Comparison of ENCODE assay signal across 8 mouse cellular contexts in the genomic region with DNA sequence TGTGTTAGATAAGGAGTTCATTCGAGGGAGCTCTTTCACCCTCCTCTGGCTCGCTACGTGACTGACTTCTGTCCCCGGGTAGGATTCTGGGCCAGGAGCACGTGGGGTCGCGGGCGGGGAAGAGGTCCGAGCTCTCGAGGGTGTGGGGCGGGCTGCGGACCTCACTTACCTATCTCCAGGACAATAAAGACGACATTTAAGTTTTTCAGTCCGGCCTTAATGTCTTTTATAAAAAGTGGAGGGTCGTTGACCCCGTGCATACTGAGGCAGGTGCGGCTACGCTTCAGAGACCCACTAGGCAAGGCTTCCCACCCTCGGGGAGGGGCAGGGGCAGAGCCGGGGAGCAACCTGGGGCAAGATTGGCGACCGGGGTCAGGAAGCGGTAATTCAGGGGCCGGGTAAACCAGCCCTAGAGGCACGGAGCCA. TPM values are rescaled to one million over a fixed set of nuclear protein-coding genes. Genes with fewer than 3 reads are reported as not detected.
DNase-seq lines count a peak whose midpoint lies in the region; ATAC-seq and TF ChIP-seq lines count a peak whose summit lies in the region.

No protein-coding gene starts in this region.

- H3K27ac ChIP-seq in heart, adult 2 months: peak overlapping the region; percentile 90
- H3K27ac ChIP-seq in intestine, embryonic 15.5 days: 0 out of 2 replicates have a peak overlapping the region, but pooled peaks have one; percentile 86
- H3K27ac ChIP-seq in liver, embryonic 11.5 days (ENCODE audit: low read depth, low read length): no peak overlapping the region; the same call in 1 of the 2 replicates

- H3K9ac ChIP-seq in heart, adult 2 months (ENCODE audit: low read depth, low read length): peak overlapping the region; percentile 96
- peak overlapping the region; percentile 77 for H3K9ac ChIP-seq in intestine, embryonic 15.5 days
- H3K9ac ChIP-seq in liver, embryonic 11.5 days (ENCODE audit: low read depth, low read length): peak overlapping the region; percentile 80

- TF ChIP-seq EP300 in heart, adult 2 months (IDR thresholded peaks at IDR 0.05; ENCODE audit: insufficient read depth, low read depth, low read length): no peak

- H3K4me3 ChIP-seq in heart, adult 2 months: peak overlapping the region; percentile 93
- H3K4me3 ChIP-seq in intestine, embryonic 15.5 days (replicated peaks): peak overlapping the region; percentile 66
- H3K4me3 ChIP-seq in liver, embryonic 11.5 days (ENCODE audit: low read depth, low read length): peak overlapping the region; percentile 74

- peak; percentile 66 for ATAC-seq in intestine, embryonic 15.5 days
- peak; percentile 37 for ATAC-seq in liver, embryonic 11.5 days (replicated peaks; ENCODE audit: low FRiP score)

- intact Hi-C loops in heart, adult 2 months (cut with DNase I): loop anchor here (5.0 to 10.0 kb wide), 2 partner anchors 40 to 637 kb away; partner anchors contain the start of gene Stat1

- DNase-seq in heart, adult 2 months: peak; percentile 59 to 66
- no peak for DNase-seq in heart, adult 8-10 months (ENCODE audit: low spot score)
- DNase-seq in adrenal gland, postnatal 36 days: peak; percentile 47 to 59
- DNase-seq in frontal cortex, postnatal 14 days (ENCODE audit: low spot score in 2 of 2): peak; percentile 17 to 18
- DNase-seq in liver, embryonic 11.5 days (ENCODE audit: low spot score): peak; percentile 66
- peak; percentile 52 for DNase-seq in neural tube, embryonic 10.5 days (ENCODE audit: extremely low spot score, low spot score)
- peak; percentile 72 for DNase-seq in thymus, postnatal 4 days

- H3K36me3 ChIP-seq in heart, adult 2 months (ENCODE audit: control insufficient read depth, insufficient read depth, low read length): peaks cover 17% of the 10 kb centered on the region
- no peaks in the 10 kb centered on the region for H3K36me3 ChIP-seq in intestine, embryonic 15.5 days
- H3K36me3 ChIP-seq in liver, embryonic 11.5 days (ENCODE audit: control insufficient read depth, insufficient read depth, low read length): no peaks in the 10 kb centered on the region

- 1% methylated on average over 25 of the region's 25 CpGs for WGBS in heart, adult 2 months
- under 1% methylated on average over 25 of the region's 25 CpGs for WGBS in intestine, embryonic 15.5 days
- WGBS in liver, embryonic 11.5 days: under 1% methylated on average over 25 of the region's 25 CpGs

- no peak for TF ChIP-seq CTCF in heart, adult 2 months (IDR thresholded peaks at IDR 0.05)

- H3K9me3 ChIP-seq in intestine, embryonic 15.5 days: no peaks in the 10 kb centered on the region
- H3K9me3 ChIP-seq in liver, embryonic 11.5 days (ENCODE audit: control insufficient read depth, low read length): no peaks in the 10 kb centered on the region

- H3K79me2 ChIP-seq in heart, adult 2 months (replicated peaks; ENCODE audit: control insufficient read depth, insufficient read depth, low read length): no peaks in the 10 kb centered on the region

- H3K4me1 ChIP-seq in heart, adult 2 months (ENCODE audit: control insufficient read depth, insufficient read depth, low read length): peaks cover 2% of the 10 kb centered on the region; the same call in 1 of the 2 replicates
- no peaks in the 10 kb centered on the region for H3K4me1 ChIP-seq in intestine, embryonic 15.5 days (replicated peaks)
- peaks cover 4% of the 10 kb centered on the region; the same call in 1 of the 2 replicates for H3K4me1 ChIP-seq in liver, embryonic 11.5 days (replicated peaks; ENCODE audit: control insufficient read depth, insufficient read depth, low read length)

- no peak for TF ChIP-seq POLR2A in heart, adult 2 months (IDR thresholded peaks at IDR 0.05; ENCODE audit: insufficient read depth, low read depth, low read length)

- peak overlapping the region; percentile 92 for H3K4me2 ChIP-seq in intestine, embryonic 15.5 days (replicated peaks)
- H3K4me2 ChIP-seq in liver, embryonic 11.5 days: peak overlapping the region; percentile 94

- no peaks in the 10 kb centered on the region for H3K27me3 ChIP-seq in heart, adult 2 months (ENCODE audit: control insufficient read depth, insufficient read depth, low read length)
- H3K27me3 ChIP-seq in intestine, embryonic 15.5 days (replicated peaks): no peaks in the 10 kb centered on the region
- H3K27me3 ChIP-seq in liver, embryonic 11.5 days (replicated peaks; ENCODE audit: control insufficient read depth, insufficient read depth, low read length): no peaks in the 10 kb centered on the region

RNA-seq across cellular contexts. Expression of gene Nabp1, which starts 0.6 kb away (rescaled TPM):
- total RNA-seq in heart, adult 2 months (2021): 10 to 100 TPM; 31.0 to 40.4 TPM
- 27.0 and 30.1 TPM in 2 replicates for polyA plus RNA-seq in heart, adult 2 months (2012; rRNA removed)
- total RNA-seq in heart, adult 8-10 months (2022): 10 to 100 TPM; 32.4 to 66.3 (median 47.5) TPM
- 10 to 100 TPM; 32.4 to 33.9 TPM for total RNA-seq in adrenal gland, postnatal 36 days (2021)
- polyA plus RNA-seq in intestine, embryonic 15.5 days (2015; fragmentation: Nextera tagmentation; extraction: Ambion mirVana): 13.2 and 14.3 TPM in 2 replicates
- polyA plus RNA-seq in liver, embryonic 11.5 days (2014; fragmentation: Nextera tagmentation; extraction: Ambion mirVana): 7.6 and 10.1 TPM in 2 replicates
